Mouse (Mus musculus) forebrain, embryonic 14.5 days (tissue): ENCODE results near the gene Keap1. TPM values are rescaled to one million over a fixed set of nuclear protein-coding genes. Genes with fewer than 3 reads are reported as not detected.

Experiments used
- ATAC-seq: fragments of 200-750 bp; cut with Nextera tagmentation; 2 replicates; pipeline ENCODE4 v1.8.0; 2017; ENCODE audit warnings: mild to moderate bottlenecking, moderate library complexity
- DNase-seq: peaks from one replicate; pipeline ENCODE4 v3.0.0-alpha.2; 2015; ENCODE audit warnings: low spot score
- H3K27ac ChIP-seq: fragments of 300-500 bp; sonication (generic); 2 replicates; pipeline ENCODE4 v1.5.1; 2014; ENCODE audit warnings: low read depth, mild to moderate bottlenecking, control low read depth, low read length, moderate library complexity
- H3K27me3 ChIP-seq: fragments of 300-500 bp; sonication (generic); replicated peaks from 2 replicates; pipeline ENCODE4 v1.6.1; 2014; ENCODE audit warnings: low read length, control low read depth, mixed read lengths; ENCODE audit not compliant: control insufficient read depth, insufficient read depth
- H3K36me3 ChIP-seq: fragments of 300-500 bp; sonication (generic); 2 replicates; pipeline ENCODE4 v1.6.1; 2014; ENCODE audit warnings: low read length, control low read depth; ENCODE audit not compliant: control insufficient read depth, insufficient read depth
- H3K4me1 ChIP-seq: fragments of 300-500 bp; sonication (generic); 2 replicates; pipeline ENCODE4 v1.6.1; 2014; ENCODE audit warnings: antibody characterized with exemption, low read length, control low read depth; ENCODE audit not compliant: control insufficient read depth, insufficient read depth
- H3K4me2 ChIP-seq: fragments of 300-500 bp; sonication (generic); 2 replicates; pipeline ENCODE4 v1.6.1; 2014; ENCODE audit warnings: mild to moderate bottlenecking, control low read depth, low read length
- H3K4me3 ChIP-seq: fragments of 300-500 bp; sonication (generic); 2 replicates; pipeline ENCODE4 v1.5.1; 2014; ENCODE audit warnings: low read depth, low read length, control low read depth
- H3K9ac ChIP-seq: fragments of 300-500 bp; sonication (generic); 2 replicates; pipeline ENCODE4 v1.6.1; 2014; ENCODE audit warnings: mild to moderate bottlenecking, low read length, control low read depth, moderate library complexity
- H3K9me3 ChIP-seq: fragments of 300-500 bp; sonication (generic); replicated peaks from 2 replicates; pipeline ENCODE4 v1.6.1; 2016; ENCODE audit warnings: low read length, control low read depth, mixed read lengths; ENCODE audit not compliant: control insufficient read depth
- WGBS: fragments of 180-500 bp; shearing (Covaris S2); extraction: QIAGEN DNeasy Blood & Tissue Kit; methylation state at CpG from one replicate; pipeline ENCODE4 v1.1.7; 2014; 5-methylcytosine and 5-hydroxymethylcytosine counted together
- polyA plus RNA-seq: library from polyadenylated mRNA; unstranded; fragments of >200 nt; fragmentation: Nextera tagmentation; extraction: Ambion mirVana; gene quantifications from 2 replicates; pipeline ENCODE4 v1.2.1, GENCODE M21; 2014

Keap1 gene
- polyA plus RNA-seq, 1 experiment from 2014 or later, result 34.7 TPM

DNA sequence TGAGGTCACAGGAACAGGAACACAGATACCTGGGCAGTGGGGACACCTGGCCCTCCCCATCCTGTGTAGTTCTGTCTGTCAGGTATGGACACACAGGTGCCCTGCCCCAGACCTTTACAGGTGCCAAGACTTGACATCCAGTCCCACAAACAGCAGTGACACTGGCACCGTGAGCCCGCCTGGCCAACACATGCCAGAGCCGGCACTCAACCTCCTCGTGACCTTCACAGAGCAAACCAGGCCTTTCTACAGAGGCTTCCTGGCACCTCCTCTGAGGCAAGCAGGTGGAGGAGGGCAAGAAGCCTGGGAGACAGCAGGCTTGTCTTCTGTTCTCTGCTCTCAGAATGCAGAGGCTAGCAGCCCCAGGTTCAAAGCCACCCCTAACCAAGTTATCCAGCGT, 53.7 kb downstream of the Keap1 start:
- WGBS, result 85% methylated on average over 5 of the region's 5 CpGs
- ATAC-seq, result no peak
- DNase-seq, result no peak
- Histone ChIP-seq H3K27ac (no peak overlapping the region), H3K9me3 (no peaks in the 10 kb centered on the region), H3K27me3 (peaks cover 17% of the 10 kb centered on the region; the same call in 1 of the 2 replicates), H3K4me1 (no peaks in the 10 kb centered on the region), H3K36me3 (no peaks in the 10 kb centered on the region), H3K4me3 (no peak overlapping the region), H3K9ac (no peak overlapping the region), H3K4me2 (no peak overlapping the region)

- 26% methylated on average over 2 of the region's 2 CpGs for WGBS
- Histone ChIP-seq H3K9me3 (no peaks in the 10 kb centered on the region), H3K4me2 (no peak overlapping the region), H3K9ac (no peak overlapping the region), H3K4me1 (no peaks in the 10 kb centered on the region), H3K27ac (no peak overlapping the region), H3K27me3 (peaks cover 17% of the 10 kb centered on the region; the same call in 1 of the 2 replicates), H3K36me3 (no peaks in the 10 kb centered on the region), H3K4me3 (no peak overlapping the region)
- ATAC-seq (no peak), DNase-seq (no peak)
Observed at GRCm38 (mm10) chr9:21184733-21185132, 54.4 kb downstream of the Keap1 start.

DNA sequence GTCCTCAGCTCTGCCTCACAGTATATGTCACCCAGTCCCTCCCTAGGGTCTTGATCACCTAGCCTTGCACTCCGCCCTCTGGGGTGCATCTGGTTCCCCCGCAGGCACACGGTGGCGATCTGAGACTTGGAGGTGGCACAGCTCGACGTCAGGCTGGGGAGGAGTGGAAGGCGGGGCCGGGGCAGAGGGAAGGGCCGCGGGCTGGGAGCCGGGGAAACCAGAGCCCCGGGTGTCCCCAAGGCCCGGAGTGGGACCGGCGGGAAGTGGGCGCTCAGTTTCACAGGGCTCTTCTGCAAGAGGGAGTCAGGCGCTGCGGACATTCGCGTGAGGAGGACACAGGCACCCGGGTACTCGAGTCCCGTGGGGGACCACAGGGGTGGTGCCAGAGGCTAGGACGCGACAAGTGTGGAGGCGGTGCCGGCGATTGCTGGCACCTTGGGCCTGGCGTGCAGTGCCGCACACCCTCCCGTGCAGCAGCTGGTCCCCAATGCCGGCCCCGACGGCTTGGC, 55.2 kb downstream of the Keap1 start:
- Histone ChIP-seq H3K4me2 (peak overlapping the region; percentile 27), H3K36me3 (no peaks in the 10 kb centered on the region), H3K4me3 (no peak overlapping the region), H3K9ac (no peak overlapping the region), H3K4me1 (no peaks in the 10 kb centered on the region), H3K27me3 (peaks cover 17% of the 10 kb centered on the region; the same call in 1 of the 2 replicates), H3K9me3 (no peaks in the 10 kb centered on the region), H3K27ac (no peak overlapping the region)
- DNase-seq (no peak), ATAC-seq (0 out of 2 replicates have a peak, but pooled peaks have one; percentile 29)
- whole genome bisulfite sequencing, result 4% methylated on average over 34 of the region's 34 CpGs

DNA sequence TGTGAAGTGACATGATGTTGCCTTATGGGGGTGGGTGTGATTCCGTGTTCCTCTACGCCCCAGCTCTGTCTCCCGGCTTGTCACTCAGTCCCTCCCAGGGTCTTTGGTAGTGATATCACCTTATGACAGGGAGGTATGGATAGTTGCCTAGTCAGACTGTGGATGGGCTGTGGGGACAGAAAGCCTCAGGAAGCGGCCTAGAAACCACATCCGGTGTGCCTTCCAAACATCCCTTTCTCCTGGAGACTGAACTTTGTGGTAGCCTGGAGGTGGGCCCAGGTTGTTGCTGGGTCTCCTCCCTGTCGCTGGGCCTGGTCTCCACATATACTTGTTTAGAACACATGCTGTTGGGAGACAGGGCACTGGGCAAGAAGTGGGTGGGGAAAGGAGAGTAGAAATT, 55.7 kb downstream of the Keap1 start:
- Histone ChIP-seq H3K27ac (no peak overlapping the region), H3K27me3 (peaks cover 17% of the 10 kb centered on the region; the same call in 1 of the 2 replicates)
- 84% methylated on average over 6 of the region's 6 CpGs for WGBS

DNA sequence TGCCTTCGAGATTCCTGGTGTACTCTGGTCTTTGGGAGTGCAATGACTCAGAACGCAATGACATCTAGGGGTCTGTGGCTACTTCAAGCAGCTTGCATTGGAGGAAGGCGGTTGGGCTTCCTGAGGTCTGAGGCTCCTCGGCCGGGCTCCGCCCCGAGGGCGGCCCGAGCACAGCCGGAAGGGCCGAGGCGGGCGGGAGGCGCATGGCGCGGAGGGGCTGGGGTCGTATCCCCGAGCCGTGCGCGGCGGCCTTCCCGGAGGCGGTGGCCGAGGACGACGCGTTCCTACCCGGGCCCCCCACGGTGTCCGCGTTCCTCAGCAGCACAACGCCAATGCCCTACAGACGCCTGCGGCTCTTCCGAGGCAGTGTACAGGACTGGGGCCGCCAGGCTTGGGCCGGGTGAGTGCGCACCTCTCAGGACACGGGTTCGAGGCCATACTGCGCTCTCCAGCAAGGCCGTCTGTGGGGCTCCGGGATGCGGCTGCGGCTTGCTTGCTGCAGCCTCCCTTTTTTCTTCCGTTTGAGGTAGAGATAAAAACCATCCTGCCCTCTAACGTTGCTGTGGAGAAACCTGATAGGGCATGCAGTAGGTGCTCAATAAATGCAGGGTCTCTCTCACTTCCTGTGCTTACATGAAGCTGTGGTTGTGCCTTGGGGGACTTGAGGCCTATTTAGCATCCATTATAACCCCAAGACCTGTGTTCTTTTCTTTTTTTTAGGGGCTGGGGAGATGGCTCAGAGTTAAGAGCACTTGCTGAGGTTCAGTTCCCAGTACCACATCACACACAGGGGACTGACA, 57.5 kb downstream of the Keap1 start:
- Histone ChIP-seq H3K4me1 (no peaks in the 10 kb centered on the region), H3K9ac (no peak overlapping the region), H3K27me3 (peaks cover 17% of the 10 kb centered on the region; the same call in 1 of the 2 replicates), H3K36me3 (no peaks in the 10 kb centered on the region), H3K4me2 (peak overlapping the region; percentile 20; the same call in 1 of the 2 replicates), H3K4me3 (no peak overlapping the region; the same call in 1 of the 2 replicates), H3K9me3 (no peaks in the 10 kb centered on the region), H3K27ac (no peak overlapping the region)
- no peak for DNase-seq
- WGBS, result 8% methylated on average over 48 of the region's 48 CpGs
- ATAC-seq, result no peak

More for the DNA sequence above, 55.7 kb downstream of the Keap1 start:
- DNase-seq (no peak), ATAC-seq (no peak)
- no peak overlapping the region for H3K9ac ChIP-seq
- no peak overlapping the region for H3K4me2 ChIP-seq
- no peaks in the 10 kb centered on the region for H3K9me3 ChIP-seq
- H3K36me3 ChIP-seq, result no peaks in the 10 kb centered on the region
- H3K4me3 ChIP-seq, result no peak overlapping the region
- H3K4me1 ChIP-seq, result no peaks in the 10 kb centered on the region

DNA sequence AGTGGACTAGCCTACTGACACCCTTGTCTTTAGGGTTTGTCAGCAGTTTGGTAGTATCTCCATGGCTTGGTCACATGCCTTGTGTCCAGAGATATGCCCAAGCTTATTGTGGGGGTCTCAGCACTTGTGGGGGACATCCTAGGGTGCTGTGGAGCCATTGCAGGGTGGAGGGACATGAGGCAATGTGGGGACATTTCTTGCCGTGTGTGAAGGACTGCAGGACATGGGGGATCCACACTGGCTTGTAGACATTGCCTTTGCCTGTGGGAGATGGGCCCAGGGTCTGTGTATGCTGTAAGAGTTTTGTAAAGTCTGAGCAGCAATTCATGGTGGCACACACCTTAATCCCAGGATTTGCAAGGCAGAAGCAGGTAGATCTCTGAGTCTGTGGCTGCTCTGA, 58.3 kb downstream of the Keap1 start:
- no peaks in the 10 kb centered on the region for H3K4me1 ChIP-seq
- ATAC-seq, result no peak
- no peaks in the 10 kb centered on the region for H3K9me3 ChIP-seq
- no peak overlapping the region for H3K9ac ChIP-seq
- H3K36me3 ChIP-seq, result no peaks in the 10 kb centered on the region
- H3K4me2 ChIP-seq, result no peak overlapping the region
- peaks cover 17% of the 10 kb centered on the region; the same call in 1 of the 2 replicates for H3K27me3 ChIP-seq
- H3K4me3 ChIP-seq, result no peak overlapping the region
- DNase-seq, result no peak
- 67% methylated on average over 1 of the region's 1 CpGs for WGBS
- no peak overlapping the region for H3K27ac ChIP-seq

GRCm38 (mm10) chr9:21180402-21180801, 58.8 kb downstream of the Keap1 start:
- DNase-seq (no peak), ATAC-seq (no peak)
- Histone ChIP-seq H3K27me3 (peaks cover 17% of the 10 kb centered on the region; the same call in 1 of the 2 replicates), H3K9me3 (no peaks in the 10 kb centered on the region), H3K4me1 (no peaks in the 10 kb centered on the region), H3K27ac (no peak overlapping the region), H3K4me3 (no peak overlapping the region), H3K9ac (no peak overlapping the region), H3K36me3 (no peaks in the 10 kb centered on the region), H3K4me2 (no peak overlapping the region)
- 72% methylated on average over 4 of the region's 4 CpGs for WGBS
